Mouse (Mus musculus) gastrocnemius, adult 18-20 months (tissue): ENCODE measurements around the gene Ms4a6d. TPM values are rescaled to one million over a fixed set of nuclear protein-coding genes. Genes with fewer than 3 reads are reported as not detected.
"Not testable (repeated sequence)": the region's sequence is repeated elsewhere in the genome, so short reads cannot be mapped to it uniquely, and the experiment has no call there.

ENCODE experiments used
- DNase-seq: peaks from one replicate; pipeline ENCODE4 v3.0.0; 2021; ENCODE audit warnings: low spot score
- total RNA-seq, 2 experiments: library from RNA; stranded (reverse); gene quantifications; 2 replicates each; pipeline ENCODE4 v1.2.3; 2021

The Ms4a6d gene
- total RNA-seq, 2 experiments from 2014 or later: 0.73 to 1.4 TPM

GRCm38 (mm10) chr19:11559560-11559959 lies 45.1 kb downstream of the Ms4a6d start:
- DNase-seq: not testable (repeated sequence)

- DNase-seq: no peak
Measured at GRCm38 (mm10) chr19:11554726-11555125, 49.9 kb downstream of the Ms4a6d start.

- DNase-seq: no peak
Measured at GRCm38 (mm10) chr19:11547911-11548310, 56.7 kb downstream of the Ms4a6d start.

GRCm38 (mm10) chr19:11544383-11544782 lies 60.3 kb downstream of the Ms4a6d start:
- not testable (repeated sequence) for DNase-seq

- not testable (repeated sequence) for DNase-seq
Measured at GRCm38 (mm10) chr19:11540166-11540821, 64.4 kb downstream of the Ms4a6d start.

GRCm38 (mm10) chr19:11537336-11537735 lies 67.3 kb downstream of the Ms4a6d start:
- DNase-seq: peak; percentile 25

Other genes starting within 250 kb of the Ms4a6d start
- gene Ms4a4a, start 229.3 kb downstream of the Ms4a6d start, total RNA-seq: 1 to 10 TPM; 1.9 TPM
- not detected for gene Ms4a4c, start 200.1 kb downstream of the Ms4a6d start, total RNA-seq
- not detected for gene Ms4a4b, start 161.3 kb downstream of the Ms4a6d start, total RNA-seq
- gene Ms4a6c, start 135.5 kb downstream of the Ms4a6d start, total RNA-seq: 1 to 10 TPM; 1.7 to 2.2 TPM
- gene Gm8369, start 118.9 kb downstream of the Ms4a6d start, total RNA-seq: not detected
- gene Ms4a6b, start 88.3 kb downstream of the Ms4a6d start, total RNA-seq: 1 to 10 TPM; 1.7 to 3.0 TPM
- gene Ms4a4d, start 68.0 kb downstream of the Ms4a6d start, total RNA-seq: 1 to 10 TPM; 2.5 to 3.6 TPM
- under 1 TPM in 1 of 2 experiments, not detected in 1; 0.26 TPM for gene Ms4a2, start 18.9 kb upstream of the Ms4a6d start, total RNA-seq
- not detected for gene Ms4a3, start 36.0 kb upstream of the Ms4a6d start, total RNA-seq
- gene Oosp2, start 55.7 kb upstream of the Ms4a6d start, total RNA-seq: not detected
- gene Oosp1, start 86.3 kb upstream of the Ms4a6d start, total RNA-seq: not detected
- gene Oosp3, start 92.2 kb upstream of the Ms4a6d start, total RNA-seq: not detected
- not detected for gene Gif, start 142.7 kb upstream of the Ms4a6d start, total RNA-seq
- 10 to 100 TPM; 60.5 to 63.2 TPM for gene Mrpl16, start 165.5 kb upstream of the Ms4a6d start, total RNA-seq
- gene Stx3, start 214.6 kb upstream of the Ms4a6d start, total RNA-seq: 1 to 10 TPM; 1.7 to 1.8 TPM
- not detected for gene Olfr1417, start 234.4 kb upstream of the Ms4a6d start, total RNA-seq